Mouse (Mus musculus) G1E (cell line): ENCODE results near the gene Hist1h4k. TPM values are rescaled to one million over a fixed set of nuclear protein-coding genes. Genes with fewer than 3 reads are reported as not detected.
"Not testable (repeated sequence)": the region's sequence is repeated elsewhere in the genome, so short reads cannot be mapped to it uniquely, and the experiment has no call there.

Experiments used
- ATAC-seq: 2 replicates; pipeline ENCODE4 v1.8.0; 2016; ENCODE audit warnings: mild to moderate bottlenecking; ENCODE audit not compliant: insufficient number of reproducible peaks, poor library complexity, low FRiP score, severe bottlenecking; ENCODE audit errors: extremely low read depth
- DNase-seq: peaks from one replicate; pipeline ENCODE4 v3.0.0; 2012; ENCODE audit warnings: low spot score
- H3K27me3 ChIP-seq: 2 replicates; pipeline ENCODE4 v1.6.1; 2012; ENCODE audit warnings: mild to moderate bottlenecking, low read length, inconsistent platforms; ENCODE audit not compliant: insufficient read depth
- H3K36me3 ChIP-seq: replicated peaks from 2 replicates; pipeline ENCODE3; 2012; ENCODE audit warnings: mild to moderate bottlenecking, inconsistent platforms
- H3K4me1 ChIP-seq: 2 replicates; pipeline ENCODE4 v1.6.1; 2012; ENCODE audit warnings: low read depth, low read length, inconsistent platforms, mixed read lengths; ENCODE audit not compliant: insufficient read depth
- H3K4me3 ChIP-seq: 2 replicates; pipeline ENCODE4 v1.5.1; 2012; ENCODE audit warnings: low read depth, mild to moderate bottlenecking, inconsistent platforms, low read length, moderate library complexity, mixed read lengths
- H3K9me3 ChIP-seq: replicated peaks from 2 replicates; pipeline ENCODE4 v1.6.1; 2012; ENCODE audit warnings: inconsistent platforms
- CTCF ChIP-seq: IDR thresholded peaks from 2 replicates; pipeline ENCODE4 v1.5.1; 2012; ENCODE audit warnings: low read depth, low read length, inconsistent platforms, mixed read lengths
- GATA1 ChIP-seq: IDR thresholded peaks from 2 replicates; pipeline ENCODE4 v1.6.1; 2012; ENCODE audit warnings: borderline replicate concordance, low read length, inconsistent platforms, mixed read lengths
- GATA2 ChIP-seq: IDR thresholded peaks from 2 replicates; pipeline ENCODE4 v1.6.1; 2012; ENCODE audit warnings: low read depth, low read length, inconsistent platforms, borderline replicate concordance
- POLR2AphosphoS5 ChIP-seq: IDR thresholded peaks from 2 replicates; pipeline ENCODE4 v1.6.1; 2012; ENCODE audit warnings: low read depth, low read length, inconsistent platforms; ENCODE audit not compliant: insufficient replicate concordance
- TAL1 ChIP-seq: conservative IDR thresholded peaks from 2 replicates; pipeline ENCODE4 v1.6.1; 2012; ENCODE audit warnings: low read depth, low read length, inconsistent platforms, mixed read lengths
- polyA plus RNA-seq: library from polyadenylated mRNA; stranded (reverse); fragments of >175 nt; gene quantifications from 2 replicates; pipeline ENCODE4 v1.2.3, GENCODE M21; 2012
- total RNA-seq, 2 experiments: library from RNA; stranded (forward) in 1 of 2; stranded (reverse) in 1 of 2; fragments of 200-1000 nt in 1 of 2; fragments of >200 nt in 1 of 2; fragmentation: Nextera tagmentation in 1 of 2; gene quantifications; 2 replicates each; pipeline ENCODE4 v1.2.3; 2014 to 2017

Gene Hist1h4k
- total and polyA plus RNA-seq, 3 experiments, result 12.1 to 5,364 (median 1,147) TPM

- ATAC-seq, result no peak
- Histone ChIP-seq H3K36me3 (no peaks in the 10 kb centered on the region), H3K4me3 (peak overlapping the region; percentile 66; the same call in 1 of the 2 replicates), H3K27me3 (no peaks in the 10 kb centered on the region), H3K4me1 (peaks cover 34% of the 10 kb centered on the region), H3K9me3 (no peaks in the 10 kb centered on the region)
- DNase-seq, result no peak
- TF ChIP-seq POLR2AphosphoS5, result peak; percentile 89; the same call in 1 of the 2 replicates
- TF ChIP-seq GATA2, result no peak
- TF ChIP-seq CTCF, result no peak
Measured at GRCm38 (mm10) chr13:21753051-21753523, 2.8 kb upstream of the Hist1h4k start.

DNA sequence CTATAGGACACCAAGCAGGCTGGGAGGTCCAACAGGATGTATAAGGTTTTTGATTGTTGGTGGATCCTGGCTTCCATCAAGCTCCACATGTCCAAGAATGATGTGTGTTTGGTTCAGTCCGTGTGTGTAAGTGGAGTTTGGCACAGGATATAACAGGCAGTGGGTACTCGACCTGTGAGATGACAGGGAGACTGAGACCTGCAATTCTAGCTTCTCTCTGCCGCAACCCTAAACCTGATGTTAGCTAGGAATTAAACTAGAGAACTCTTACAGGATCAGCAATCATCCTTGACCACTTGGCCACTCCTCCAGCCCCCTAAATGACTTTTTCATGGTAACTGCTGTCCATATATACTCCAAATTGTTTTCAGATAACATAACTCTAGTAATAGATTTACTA lies 2.1 kb upstream of the Hist1h4k start:
- DNase-seq (no peak), ATAC-seq (no peak)
- no peak for TF ChIP-seq GATA2
- TF ChIP-seq POLR2AphosphoS5, result peak; percentile 99
- Histone ChIP-seq H3K27me3 (no peaks in the 10 kb centered on the region), H3K36me3 (no peaks in the 10 kb centered on the region), H3K9me3 (no peaks in the 10 kb centered on the region), H3K4me3 (peak overlapping the region; percentile 20; the same call in 1 of the 2 replicates), H3K4me1 (peaks cover 37% of the 10 kb centered on the region)

DNA sequence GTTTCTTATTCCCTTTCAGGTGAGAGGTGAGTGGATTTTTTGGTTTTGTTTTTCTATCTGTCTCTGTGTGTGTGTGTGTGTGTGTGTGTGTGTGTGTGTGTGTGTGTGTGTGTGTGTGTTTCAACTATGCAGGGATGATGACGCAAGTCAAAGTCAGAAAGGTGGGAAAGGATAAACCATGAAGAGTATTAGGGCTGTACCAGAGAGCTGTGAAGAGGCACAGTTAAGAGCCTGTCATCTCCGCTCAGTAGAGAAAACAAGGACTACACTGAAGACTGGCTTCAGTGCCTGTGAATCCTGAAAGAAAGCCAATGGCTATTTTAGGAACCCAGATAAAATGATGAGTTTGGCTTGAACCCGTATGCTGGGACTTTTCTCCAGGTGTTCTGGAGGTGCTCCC lies 1.5 kb upstream of the Hist1h4k start:
- DNase-seq (no peak), ATAC-seq (no peak)
- no peak overlapping the region for H3K4me3 ChIP-seq
- TF ChIP-seq TAL1 (no peak), POLR2AphosphoS5 (no peak)
- H3K4me1 ChIP-seq, result peaks cover 37% of the 10 kb centered on the region
- no peaks in the 10 kb centered on the region for H3K36me3 ChIP-seq
- H3K27me3 ChIP-seq, result no peaks in the 10 kb centered on the region
- H3K9me3 ChIP-seq, result no peaks in the 10 kb centered on the region

- Histone ChIP-seq H3K4me1 (peaks cover 38% of the 10 kb centered on the region), H3K9me3 (no peaks in the 10 kb centered on the region), H3K36me3 (no peaks in the 10 kb centered on the region), H3K27me3 (no peaks in the 10 kb centered on the region), H3K4me3 (no peak overlapping the region)
- TF ChIP-seq TAL1, result no peak
- TF ChIP-seq CTCF, result no peak
- TF ChIP-seq GATA2, result no peak
- TF ChIP-seq POLR2AphosphoS5, result no peak
- no peak for TF ChIP-seq GATA1
- ATAC-seq (no peak), DNase-seq (no peak)
Measured at GRCm38 (mm10) chr13:21751417-21751816, 1.1 kb upstream of the Hist1h4k start.

DNA sequence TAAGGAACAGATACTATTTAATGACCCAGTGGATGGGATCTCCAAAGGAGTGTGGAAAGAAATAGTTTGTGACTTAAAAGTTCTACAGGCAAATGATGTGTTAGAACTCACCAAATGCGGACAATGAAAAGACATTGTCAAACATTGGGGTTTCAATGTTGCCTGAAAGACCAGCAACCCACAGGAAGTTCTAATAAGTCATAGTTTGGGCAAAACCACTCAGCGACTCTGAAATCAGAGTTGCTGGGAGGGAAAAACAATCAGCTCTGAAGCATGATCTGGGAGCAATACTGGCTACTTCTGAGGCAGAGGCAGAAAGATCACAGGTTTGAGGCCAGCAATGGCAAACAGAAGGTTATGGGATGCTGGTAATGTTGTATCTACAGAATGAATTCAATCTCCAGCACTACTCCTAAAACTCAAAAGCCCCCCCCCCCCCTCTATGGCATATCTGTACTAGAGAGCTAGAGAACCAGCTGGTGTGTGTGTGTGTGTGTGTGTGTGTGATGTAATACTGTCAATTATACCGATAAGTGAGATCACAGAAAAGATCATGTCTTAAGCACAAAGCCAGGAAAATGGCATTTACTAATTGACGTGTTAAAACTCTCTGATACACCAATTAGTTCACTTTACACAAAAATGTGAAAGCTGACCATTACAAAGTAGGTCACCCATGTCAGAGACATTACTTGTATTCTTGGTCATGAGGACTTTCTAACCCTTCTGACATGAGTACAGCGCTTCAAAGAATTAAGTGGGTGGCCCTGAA lies 732 bp downstream of the Hist1h4k start:
- DNase-seq (no peak), ATAC-seq (no peak)
- no peaks in the 10 kb centered on the region for H3K9me3 ChIP-seq
- H3K36me3 ChIP-seq, result no peaks in the 10 kb centered on the region
- H3K4me3 ChIP-seq, result peak overlapping the region; percentile 68
- no peaks in the 10 kb centered on the region for H3K27me3 ChIP-seq
- TF ChIP-seq GATA1, result no peak
- no peak for TF ChIP-seq CTCF
- TF ChIP-seq POLR2AphosphoS5, result peak; percentile 97; the same call in 1 of the 2 replicates
- no peak for TF ChIP-seq GATA2
- peaks cover 49% of the 10 kb centered on the region for H3K4me1 ChIP-seq

DNA sequence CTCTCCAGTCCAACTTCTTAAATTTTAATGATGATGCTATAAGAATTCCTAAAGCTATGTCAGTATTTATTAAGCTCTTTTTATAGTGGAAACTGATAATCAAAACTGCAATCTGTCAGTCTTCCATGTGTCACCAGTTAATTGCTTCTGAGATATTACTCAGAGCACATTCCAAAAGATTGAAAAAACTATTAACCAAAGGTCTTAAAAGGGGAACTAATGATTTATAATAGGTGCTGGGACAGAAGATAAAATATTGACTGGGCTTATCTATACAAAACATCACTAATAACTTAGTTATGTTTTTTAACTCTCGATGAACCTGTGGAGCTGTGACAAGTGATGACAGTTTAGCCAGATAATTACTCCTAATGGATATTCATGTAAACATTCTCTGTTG lies 5.3 kb downstream of the Hist1h4k start:
- DNase-seq (no peak), ATAC-seq (peak; percentile 68)
- no peaks in the 10 kb centered on the region for H3K27me3 ChIP-seq
- TF ChIP-seq TAL1, result peak; percentile 64
- no peak for TF ChIP-seq CTCF
- no peak for TF ChIP-seq GATA1
- no peak for TF ChIP-seq GATA2
- no peak overlapping the region for H3K4me3 ChIP-seq
- H3K36me3 ChIP-seq, result no peaks in the 10 kb centered on the region
- peaks cover 44% of the 10 kb centered on the region for H3K4me1 ChIP-seq
- no peaks in the 10 kb centered on the region for H3K9me3 ChIP-seq

DNA sequence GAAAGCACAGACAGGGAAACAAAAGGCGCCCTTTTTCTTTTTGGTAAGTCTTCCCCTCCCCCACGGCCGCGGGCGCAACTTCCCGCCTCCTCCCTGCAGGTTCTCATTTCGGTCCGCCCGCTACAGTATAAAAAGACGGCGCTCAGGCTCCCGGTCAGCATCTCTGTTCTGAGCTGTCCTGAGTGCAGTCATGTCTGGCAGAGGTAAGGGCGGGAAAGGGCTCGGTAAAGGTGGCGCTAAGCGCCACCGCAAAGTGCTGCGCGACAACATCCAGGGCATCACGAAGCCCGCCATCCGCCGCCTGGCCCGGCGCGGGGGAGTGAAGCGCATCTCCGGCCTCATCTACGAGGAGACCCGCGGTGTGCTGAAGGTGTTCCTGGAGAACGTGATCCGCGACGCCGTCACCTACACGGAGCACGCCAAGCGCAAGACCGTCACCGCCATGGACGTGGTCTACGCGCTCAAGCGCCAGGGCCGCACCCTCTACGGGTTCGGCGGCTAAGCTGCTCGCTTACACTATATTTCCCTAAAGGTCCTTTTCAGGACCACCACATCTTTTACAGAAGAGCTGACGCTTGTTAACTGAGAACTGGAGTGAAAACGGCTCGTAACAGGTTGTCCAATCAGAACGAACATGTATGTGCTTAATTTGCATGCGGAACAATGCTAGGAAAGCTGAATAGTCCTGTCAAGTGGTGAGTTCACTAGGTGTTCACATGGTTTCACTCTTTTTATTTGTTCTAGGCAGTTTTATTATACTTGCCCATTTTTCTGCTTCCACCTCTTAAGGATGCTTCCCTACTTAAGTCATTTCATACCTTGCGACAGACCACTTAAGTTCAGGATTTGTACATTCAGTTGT lies 15.2 kb downstream of the Hist1h4k start, which contains the start of gene Hist1h4j:
Gene Hist1h4j (plus strand): TSS at position 159 of the 862 bp plus-strand sequence.
- peak; percentile 65 for ATAC-seq
- H3K27me3 ChIP-seq, DNase-seq, H3K9me3 ChIP-seq, H3K36me3 ChIP-seq: not testable (repeated sequence)
- H3K4me3 ChIP-seq, result peak within 1 kb of the TSS; percentile 69
- H3K4me1 ChIP-seq, result peaks cover 41% of the 10 kb centered on the region
